Mouse (Mus musculus) limb, embryonic 13.5 days (tissue): ENCODE results near the gene Tesk1. TPM values are rescaled to one million over a fixed set of nuclear protein-coding genes. Genes with fewer than 3 reads are reported as not detected.

ENCODE experiments used
- ATAC-seq: fragments of 200-750 bp; cut with Nextera tagmentation; 2 replicates; pipeline ENCODE4 v1.8.0; 2017; ENCODE audit warnings: low read depth, moderate number of reproducible peaks, moderate TSS enrichment; ENCODE audit not compliant: low FRiP score
- H3K27ac ChIP-seq: fragments of 300-500 bp; sonication (generic); 2 replicates; pipeline ENCODE4 v1.5.1; 2015; ENCODE audit warnings: inconsistent platforms, mild to moderate bottlenecking, moderate library complexity
- H3K27me3 ChIP-seq: fragments of 300-500 bp; sonication (generic); 2 replicates; pipeline ENCODE4 v1.6.1; 2015; ENCODE audit warnings: mild to moderate bottlenecking, inconsistent platforms
- H3K36me3 ChIP-seq: fragments of 300-500 bp; sonication (generic); 2 replicates; pipeline ENCODE4 v1.6.1; 2015; ENCODE audit warnings: inconsistent platforms, mild to moderate bottlenecking, moderate library complexity
- H3K4me1 ChIP-seq: fragments of 300-500 bp; sonication (generic); 2 replicates; pipeline ENCODE4 v1.6.1; 2015; ENCODE audit warnings: inconsistent platforms
- H3K4me2 ChIP-seq: fragments of 300-500 bp; sonication (generic); replicated peaks from 2 replicates; pipeline ENCODE4 v1.6.1; 2015; ENCODE audit warnings: inconsistent platforms, mild to moderate bottlenecking, moderate library complexity
- H3K4me3 ChIP-seq: fragments of 300-500 bp; sonication (generic); 2 replicates; pipeline ENCODE4 v1.5.1; 2015; ENCODE audit warnings: moderate library complexity, mild to moderate bottlenecking, inconsistent platforms
- H3K9ac ChIP-seq: fragments of 300-500 bp; sonication (generic); 2 replicates; pipeline ENCODE4 v1.6.1; 2015; ENCODE audit warnings: mild to moderate bottlenecking, inconsistent platforms
- H3K9me3 ChIP-seq: fragments of 300-500 bp; sonication (generic); 2 replicates; pipeline ENCODE4 v1.6.1; 2016; ENCODE audit warnings: inconsistent platforms
- WGBS: fragments of 180-500 bp; shearing (Covaris S2); methylation state at CpG from one replicate; pipeline ENCODE4 v1.1.7; 2015; 5-methylcytosine and 5-hydroxymethylcytosine counted together
- polyA plus RNA-seq: library from polyadenylated mRNA; unstranded; fragments of >200 nt; fragmentation: Nextera tagmentation; extraction: Ambion mirVana; gene quantifications from 2 replicates; pipeline ENCODE4 v1.2.1, GENCODE M21; 2015

The Tesk1 gene
- 7.7 and 10.3 TPM in 2 replicates for polyA plus RNA-seq

- 27% methylated on average over 4 of the region's 4 CpGs for WGBS
- no peak for ATAC-seq
- Histone ChIP-seq H3K36me3 (peaks cover 19% of the 10 kb centered on the region), H3K9me3 (no peaks in the 10 kb centered on the region), H3K4me2 (peak within 1 kb of the TSS; percentile 89), H3K4me3 (peak within 1 kb of the TSS; percentile 98), H3K9ac (peak within 1 kb of the TSS; percentile 98), H3K27me3 (no peaks in the 10 kb centered on the region), H3K27ac (peak within 1 kb of the TSS; percentile 95), H3K4me1 (peaks cover 16% of the 10 kb centered on the region)
Measured at GRCm38 (mm10) chr4:43441639-43442038, at the start of gene Tesk1. Gene Tesk1, plus strand, starts transcription at chr4:43441939.

GRCm38 (mm10) chr4:43394345-43394891, 47.3 kb upstream of the Tesk1 start:
- WGBS, result 45% methylated on average over 15 of the region's 15 CpGs
- 0 out of 2 replicates have a peak, but pooled peaks have one; percentile 38 for ATAC-seq
- H3K27ac ChIP-seq, result peak overlapping the region; percentile 73
- H3K4me1 ChIP-seq, result peaks cover 42% of the 10 kb centered on the region
- peak overlapping the region; percentile 31; the same call in 1 of the 2 replicates for H3K9ac ChIP-seq
- H3K36me3 ChIP-seq, result no peaks in the 10 kb centered on the region
- peak overlapping the region; percentile 25; the same call in 1 of the 2 replicates for H3K4me2 ChIP-seq
- no peaks in the 10 kb centered on the region for H3K9me3 ChIP-seq
- H3K27me3 ChIP-seq, result no peaks in the 10 kb centered on the region
- H3K4me3 ChIP-seq, result no peak overlapping the region

GRCm38 (mm10) chr4:43395147-43395546, 46.6 kb upstream of the Tesk1 start:
- no peak for ATAC-seq
- peak overlapping the region; percentile 73; the same call in 1 of the 2 replicates for H3K27ac ChIP-seq
- H3K4me2 ChIP-seq, result no peak overlapping the region

GRCm38 (mm10) chr4:43395836-43396235, 45.9 kb upstream of the Tesk1 start:
- H3K9ac ChIP-seq, result no peak overlapping the region
- no peaks in the 10 kb centered on the region for H3K9me3 ChIP-seq
- H3K4me2 ChIP-seq, result no peak overlapping the region
- no peak overlapping the region for H3K27ac ChIP-seq
- no peak overlapping the region for H3K4me3 ChIP-seq
- no peaks in the 10 kb centered on the region for H3K27me3 ChIP-seq
- no peaks in the 10 kb centered on the region for H3K36me3 ChIP-seq
- ATAC-seq, result no peak
- 65% methylated on average over 9 of the region's 9 CpGs for WGBS
- peaks cover 56% of the 10 kb centered on the region for H3K4me1 ChIP-seq

More at GRCm38 (mm10) chr4:43395147-43395546, 46.6 kb upstream of the Tesk1 start:
- H3K4me3 ChIP-seq, result no peak overlapping the region
- no peaks in the 10 kb centered on the region for H3K27me3 ChIP-seq
- no peak overlapping the region for H3K9ac ChIP-seq
- no peaks in the 10 kb centered on the region for H3K9me3 ChIP-seq
- H3K4me1 ChIP-seq, result peaks cover 49% of the 10 kb centered on the region
- WGBS, result 83% methylated on average over 5 of the region's 5 CpGs
- no peaks in the 10 kb centered on the region for H3K36me3 ChIP-seq

GRCm38 (mm10) chr4:43396381-43396780, 45.4 kb upstream of the Tesk1 start:
- Histone ChIP-seq H3K27me3 (no peaks in the 10 kb centered on the region), H3K9me3 (no peaks in the 10 kb centered on the region), H3K4me3 (no peak overlapping the region), H3K27ac (no peak overlapping the region), H3K4me2 (no peak overlapping the region), H3K9ac (no peak overlapping the region), H3K36me3 (no peaks in the 10 kb centered on the region), H3K4me1 (peaks cover 62% of the 10 kb centered on the region)
- no peak for ATAC-seq
- 74% methylated on average over 5 of the region's 5 CpGs for WGBS

- Histone ChIP-seq H3K4me1 (peaks cover 77% of the 10 kb centered on the region), H3K27ac (peak overlapping the region; percentile 69; the same call in 1 of the 2 replicates), H3K9me3 (no peaks in the 10 kb centered on the region), H3K27me3 (no peaks in the 10 kb centered on the region), H3K9ac (peak overlapping the region; percentile 15; the same call in 1 of the 2 replicates), H3K36me3 (no peaks in the 10 kb centered on the region), H3K4me3 (no peak overlapping the region), H3K4me2 (no peak overlapping the region)
- no peak for ATAC-seq
- WGBS, result 50% methylated on average over 4 of the region's 4 CpGs
Measured at GRCm38 (mm10) chr4:43398014-43398413, 43.7 kb upstream of the Tesk1 start.

GRCm38 (mm10) chr4:43398829-43399331, 42.9 kb upstream of the Tesk1 start:
- Histone ChIP-seq H3K4me3 (no peak overlapping the region), H3K36me3 (no peaks in the 10 kb centered on the region), H3K9me3 (no peaks in the 10 kb centered on the region), H3K4me2 (peak overlapping the region; percentile 42), H3K4me1 (peaks cover 77% of the 10 kb centered on the region), H3K9ac (peak overlapping the region; percentile 35; the same call in 1 of the 2 replicates), H3K27me3 (no peaks in the 10 kb centered on the region), H3K27ac (peak overlapping the region; percentile 69; the same call in 1 of the 2 replicates)
- WGBS, result 47% methylated on average over 17 of the region's 17 CpGs
- ATAC-seq, result peak; percentile 68

- Histone ChIP-seq H3K27me3 (no peaks in the 10 kb centered on the region), H3K36me3 (no peaks in the 10 kb centered on the region), H3K4me3 (no peak overlapping the region), H3K27ac (peak overlapping the region; percentile 69; the same call in 1 of the 2 replicates), H3K4me2 (peak overlapping the region; percentile 42), H3K9me3 (no peaks in the 10 kb centered on the region), H3K4me1 (peaks cover 71% of the 10 kb centered on the region), H3K9ac (peak overlapping the region; percentile 35; the same call in 1 of the 2 replicates)
- 80% methylated on average over 31 of the region's 31 CpGs for WGBS
- no peak for ATAC-seq
Measured at GRCm38 (mm10) chr4:43399391-43400131, 42.2 kb upstream of the Tesk1 start.

- Histone ChIP-seq H3K9me3 (no peaks in the 10 kb centered on the region), H3K36me3 (no peaks in the 10 kb centered on the region), H3K9ac (peak overlapping the region; percentile 48; the same call in 1 of the 2 replicates), H3K4me1 (peaks cover 68% of the 10 kb centered on the region), H3K27me3 (no peaks in the 10 kb centered on the region), H3K4me2 (peak overlapping the region; percentile 23; the same call in 1 of the 2 replicates), H3K27ac (peak overlapping the region; percentile 40; the same call in 1 of the 2 replicates), H3K4me3 (peak overlapping the region; percentile 23; the same call in 1 of the 2 replicates)
- ATAC-seq, result peak; percentile 84
- 11% methylated on average over 10 of the region's 10 CpGs for WGBS
Measured at GRCm38 (mm10) chr4:43400976-43401375, 40.8 kb upstream of the Tesk1 start.

GRCm38 (mm10) chr4:43401486-43401885, 40.3 kb upstream of the Tesk1 start:
- peak overlapping the region; percentile 23; the same call in 1 of the 2 replicates for H3K4me3 ChIP-seq
- H3K9ac ChIP-seq, result peak overlapping the region; percentile 48; the same call in 1 of the 2 replicates
- H3K4me1 ChIP-seq, result peaks cover 68% of the 10 kb centered on the region
- peak overlapping the region; percentile 23; the same call in 1 of the 2 replicates for H3K4me2 ChIP-seq
- ATAC-seq, result no peak
- no peaks in the 10 kb centered on the region for H3K9me3 ChIP-seq
- H3K27me3 ChIP-seq, result no peaks in the 10 kb centered on the region
- H3K36me3 ChIP-seq, result no peaks in the 10 kb centered on the region
- 81% methylated on average over 10 of the region's 10 CpGs for WGBS
- H3K27ac ChIP-seq, result peak overlapping the region; percentile 40; the same call in 1 of the 2 replicates

GRCm38 (mm10) chr4:43402212-43402611, 39.5 kb upstream of the Tesk1 start:
- Histone ChIP-seq H3K9me3 (no peaks in the 10 kb centered on the region), H3K4me1 (peaks cover 69% of the 10 kb centered on the region), H3K4me2 (0 out of 2 replicates have a peak overlapping the region, but pooled peaks have one; percentile 1), H3K27me3 (no peaks in the 10 kb centered on the region), H3K27ac (no peak overlapping the region), H3K36me3 (no peaks in the 10 kb centered on the region), H3K4me3 (no peak overlapping the region), H3K9ac (no peak overlapping the region)
- 57% methylated on average over 9 of the region's 9 CpGs for WGBS
- no peak for ATAC-seq

- no peak overlapping the region for H3K4me3 ChIP-seq
- 0 out of 2 replicates have a peak, but pooled peaks cover 2% of the 10 kb centered on the region for H3K36me3 ChIP-seq
- H3K9ac ChIP-seq, result no peak overlapping the region
- H3K27me3 ChIP-seq, result no peaks in the 10 kb centered on the region
- H3K27ac ChIP-seq, result no peak overlapping the region
- WGBS, result 92% methylated on average over 10 of the region's 10 CpGs
- H3K4me2 ChIP-seq, result no peak overlapping the region
- H3K9me3 ChIP-seq, result no peaks in the 10 kb centered on the region
- ATAC-seq, result no peak
- peaks cover 57% of the 10 kb centered on the region for H3K4me1 ChIP-seq
Measured at GRCm38 (mm10) chr4:43404697-43405096, 37.0 kb upstream of the Tesk1 start.
